Mouse (Mus musculus) liver, postnatal 0 days (tissue): ENCODE data around the gene Zfp575.
A peak's percentile ranks its signal among the peaks of the same experiment; 100 is the strongest.

ENCODE experiments used
- CTCF ChIP-seq: sonication (generic); IDR thresholded peaks from 2 replicates; pipeline ENCODE4 v1.5.1; 2016; ENCODE audit warnings: antibody characterized with exemption, low read depth
- EP300 ChIP-seq: IDR thresholded peaks from 2 replicates; pipeline ENCODE4 v1.6.1; 2016; ENCODE audit warnings: antibody characterized with exemption, low read depth, mild to moderate bottlenecking

GRCm38 (mm10) chr7:24622967-24623366, 35.5 kb upstream of the Zfp575 start:
- TF ChIP-seq EP300 (no peak), CTCF (peak; percentile 28; the same call in 1 of the 2 replicates)
